Mouse (Mus musculus) cerebellum, adult 18-20 months (tissue): Measurements from ENCODE around the gene S100a5.

ENCODE experiments used
- DNase-seq, 2 experiments: peaks; one replicate each; pipeline ENCODE4 v3.0.0; 2021

S100a5 gene

DNA sequence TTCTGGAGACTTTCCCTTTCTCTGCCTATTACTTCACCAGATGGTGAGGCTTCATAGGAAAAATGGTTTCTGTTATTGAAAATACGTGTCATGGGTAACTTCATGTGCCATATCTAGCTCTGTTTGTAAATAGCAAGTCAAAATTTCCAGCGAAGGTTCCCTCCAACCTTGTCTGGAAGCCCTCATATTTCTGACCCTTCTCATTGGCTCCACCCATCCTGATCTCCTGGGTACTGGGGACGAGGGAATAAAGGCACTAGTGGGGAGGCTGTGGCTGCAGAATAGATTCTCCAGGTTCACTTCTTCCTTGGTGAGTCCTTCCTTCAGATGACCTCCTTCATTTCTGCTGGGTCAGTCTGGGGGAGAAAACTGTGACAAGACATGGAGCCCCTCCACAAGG, at the start of gene S100a5:
S100a5 (plus strand) TSS at position 301 of the 400 bp plus-strand sequence.
- no peak for DNase-seq

- DNase-seq = no peak
Observed at GRCm38 (mm10) chr3:90560008-90560628, 48.2 kb upstream of the S100a5 start, which contains the start of gene S100a3. S100a3 (plus strand) TSS chr3:90560578.

GRCm38 (mm10) chr3:90574691-90575090, 33.6 kb upstream of the S100a5 start:
- no peak for DNase-seq

- DNase-seq = no peak
Observed at GRCm38 (mm10) chr3:90575320-90575719, 33.0 kb upstream of the S100a5 start.

- DNase-seq = no peak
Observed at GRCm38 (mm10) chr3:90576351-90577001, 31.8 kb upstream of the S100a5 start.

DNA sequence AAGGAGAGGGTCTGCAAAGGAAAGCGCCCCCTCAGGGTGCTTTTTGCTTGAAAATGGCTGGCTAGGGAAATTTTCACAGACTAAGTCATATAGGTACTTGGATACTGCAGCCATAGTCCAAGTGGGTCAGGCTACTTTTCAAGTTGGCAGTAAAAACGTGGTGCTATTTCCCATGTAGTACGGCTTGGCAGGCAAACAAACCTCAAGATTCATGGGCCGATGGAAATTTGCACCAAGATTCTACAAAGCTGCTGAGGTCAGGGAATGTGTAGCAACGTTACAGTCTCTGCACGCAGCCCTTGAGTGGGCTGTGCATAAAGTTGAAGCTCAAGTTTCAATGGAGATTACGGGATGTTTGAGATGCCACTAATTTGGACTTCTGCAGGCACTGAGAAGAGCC, 28.9 kb upstream of the S100a5 start:
- DNase-seq = no peak

DNA sequence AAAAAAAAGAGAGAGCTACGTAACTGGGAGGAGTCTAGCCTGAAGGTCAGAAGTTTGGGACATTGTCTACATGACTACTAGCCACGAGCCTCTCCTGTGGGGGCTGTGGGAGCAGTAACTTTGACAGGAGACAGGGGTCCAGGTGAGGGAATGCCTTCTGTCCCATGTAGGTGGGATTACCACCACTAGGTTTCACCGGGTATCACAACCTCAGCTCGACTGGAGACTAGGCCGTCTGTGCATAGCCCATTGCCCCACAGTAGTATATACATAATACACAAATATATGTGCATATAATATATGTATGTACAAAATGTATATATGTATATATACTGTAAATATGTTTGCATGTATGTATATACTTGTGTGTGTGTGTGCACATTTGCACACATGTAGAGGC, 27.2 kb upstream of the S100a5 start:
- no peak for DNase-seq

DNA sequence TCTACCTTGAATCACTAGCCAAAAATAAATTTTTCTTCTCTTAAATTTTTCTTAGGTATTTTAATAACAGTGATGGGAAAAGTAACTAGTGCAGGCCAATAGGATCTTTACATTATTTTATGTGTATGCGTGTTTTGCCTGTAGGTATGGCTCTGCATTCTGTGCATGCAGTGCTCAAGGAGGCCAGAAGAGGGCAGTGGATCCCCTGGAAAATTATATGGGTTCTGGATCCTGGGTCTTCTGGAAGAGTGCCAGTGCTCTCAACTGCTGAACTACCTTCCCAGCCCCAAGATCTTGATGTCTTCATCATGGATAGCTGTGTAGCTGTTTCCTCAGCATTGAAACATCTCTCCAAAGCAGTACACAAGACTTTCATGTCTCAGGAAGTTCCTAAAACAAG, 26.2 kb upstream of the S100a5 start:
- no peak for DNase-seq

DNA sequence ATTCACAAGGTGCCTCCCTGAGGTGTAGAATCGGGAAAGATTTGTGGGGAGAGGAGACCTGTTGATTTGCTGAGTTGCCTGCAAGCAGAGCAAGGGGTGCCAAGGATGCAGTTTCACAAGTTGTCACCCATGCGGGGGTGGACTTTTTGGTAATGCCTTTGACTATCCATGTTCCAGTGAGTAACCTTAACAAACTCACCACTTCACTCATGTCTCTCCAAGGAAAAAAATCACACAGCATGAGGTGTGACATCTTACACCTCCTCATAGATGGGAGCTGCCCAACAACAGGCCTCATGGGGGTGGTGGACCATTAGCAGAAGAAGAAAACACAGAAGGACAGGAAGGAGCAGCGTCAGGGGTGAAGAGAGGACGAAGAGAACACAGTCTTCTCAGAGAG, 25.8 kb upstream of the S100a5 start:
- DNase-seq = no peak

DNA sequence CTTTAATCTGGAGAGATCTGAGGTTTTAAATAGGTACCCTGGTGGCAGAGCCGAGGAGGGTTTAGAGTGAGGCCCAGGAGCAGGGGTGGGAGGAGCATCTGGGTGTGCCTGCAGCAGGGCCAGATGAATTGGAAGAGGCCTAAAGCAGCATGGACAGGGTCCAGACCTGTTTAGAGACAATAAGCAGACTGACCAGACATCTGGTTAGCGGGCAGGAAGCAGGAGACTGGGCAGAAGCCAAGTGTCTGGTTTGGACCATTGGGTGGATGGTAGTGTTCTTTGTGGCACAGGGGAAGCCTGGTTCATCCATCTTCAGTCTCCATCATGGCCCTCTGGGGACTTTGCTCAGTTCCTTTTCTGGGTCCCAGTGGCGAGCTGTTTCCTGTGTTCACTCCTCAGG, 24.4 kb upstream of the S100a5 start:
- DNase-seq = no peak

- peak; percentile 32 to 41 for DNase-seq
Observed at GRCm38 (mm10) chr3:90585595-90585994, 22.7 kb upstream of the S100a5 start.

- no peak for DNase-seq
Observed at GRCm38 (mm10) chr3:90586016-90586643, 22.2 kb upstream of the S100a5 start.

DNA sequence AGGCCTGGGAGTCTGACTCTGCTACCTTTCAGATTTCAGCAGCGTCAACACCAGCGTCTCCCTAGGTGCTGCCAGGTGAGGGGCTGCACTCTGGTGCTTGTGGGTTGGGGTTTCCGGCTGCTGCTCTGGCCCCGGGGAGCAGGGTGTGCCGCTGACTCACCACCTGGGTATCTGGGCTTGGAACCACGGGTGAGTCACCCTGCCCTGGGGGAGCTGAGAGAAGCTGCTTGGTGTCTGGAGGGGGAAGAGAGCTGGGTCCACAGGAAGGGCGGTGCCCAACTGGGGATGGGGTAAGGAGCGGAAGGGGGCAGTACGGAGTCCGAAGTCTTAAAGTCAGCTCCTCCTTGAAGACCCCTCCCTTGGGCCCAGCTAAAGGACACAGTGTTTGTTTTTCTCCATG, 21.4 kb upstream of the S100a5 start:
- DNase-seq = no peak

DNA sequence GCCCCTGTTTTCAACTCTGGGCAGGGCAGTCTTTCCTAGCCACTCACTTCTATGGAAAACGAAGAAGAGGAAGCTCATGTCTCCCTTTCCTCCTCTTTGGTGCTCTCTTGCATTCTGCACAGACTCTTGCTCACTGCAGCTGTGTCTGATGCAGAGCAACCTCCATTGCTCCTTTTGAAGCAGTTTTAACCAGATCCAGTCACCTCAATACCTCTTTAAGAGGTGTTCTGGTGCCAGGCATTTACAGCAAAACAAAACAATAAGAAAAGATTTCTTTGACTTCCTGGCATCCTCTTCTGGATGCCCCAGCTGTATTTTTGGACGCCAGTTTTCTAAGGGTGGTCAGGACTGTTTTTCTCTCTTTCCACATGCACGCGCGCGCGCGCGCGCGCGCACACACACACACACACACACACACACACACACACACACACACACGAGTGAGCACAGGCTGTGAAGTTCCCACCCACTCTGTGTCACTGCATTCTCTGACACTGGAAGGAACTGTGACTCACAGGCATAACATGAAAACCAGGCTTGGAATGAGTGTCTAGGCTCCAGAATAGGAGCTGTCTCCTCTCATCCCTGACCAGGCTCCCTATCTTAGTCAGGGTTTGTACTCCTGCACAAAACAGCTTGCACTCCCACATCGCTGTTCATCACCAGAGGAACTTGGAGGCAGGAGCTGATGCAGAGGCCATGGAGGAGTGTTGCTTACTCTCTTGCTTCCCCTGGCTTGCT, 20.8 kb upstream of the S100a5 start:
- DNase-seq = no peak

DNA sequence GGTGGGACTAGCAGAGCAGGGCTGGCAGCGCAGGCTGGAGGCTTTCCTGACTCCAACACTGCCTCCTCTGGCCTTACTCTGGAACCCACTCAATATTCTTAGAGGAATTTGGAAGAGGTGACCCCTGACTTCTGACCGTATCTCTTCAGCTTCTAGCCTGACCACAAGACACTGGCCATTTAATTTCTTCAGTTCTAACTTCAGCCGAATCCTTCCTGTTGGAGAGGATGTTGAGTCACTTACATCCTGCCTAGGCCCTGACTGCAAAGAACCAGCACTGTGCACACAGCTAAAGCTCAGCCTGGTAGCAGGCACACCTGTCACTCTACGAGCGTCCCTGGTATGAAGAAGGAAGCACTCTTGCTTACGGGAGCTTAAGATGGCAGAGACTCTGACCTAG, 18.9 kb upstream of the S100a5 start:
- DNase-seq = no peak

- no peak for DNase-seq
Observed at GRCm38 (mm10) chr3:90589947-90590346, 18.4 kb upstream of the S100a5 start, which contains the start of gene S100a2. S100a2 (plus strand) TSS chr3:90590247.

DNA sequence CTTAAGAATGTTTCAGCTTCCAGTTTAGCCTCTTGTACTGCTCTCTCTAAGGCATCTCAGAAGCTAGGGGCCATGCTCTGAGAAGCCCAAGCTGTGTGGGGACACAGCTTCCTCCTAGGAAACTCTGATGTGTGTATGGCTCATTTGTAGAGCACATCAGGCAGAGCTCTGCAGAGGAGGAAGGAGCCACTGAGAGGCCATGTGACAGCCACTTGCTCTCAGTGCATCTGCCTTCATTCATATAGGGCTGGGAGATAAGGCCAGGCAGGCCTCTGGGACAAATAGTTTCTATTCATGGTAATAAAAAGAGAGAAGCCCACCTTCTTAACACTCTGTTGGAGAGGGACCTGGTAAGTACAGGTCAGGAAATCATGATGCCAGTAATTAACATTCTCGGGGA, 13.9 kb upstream of the S100a5 start:
- DNase-seq = no peak

DNA sequence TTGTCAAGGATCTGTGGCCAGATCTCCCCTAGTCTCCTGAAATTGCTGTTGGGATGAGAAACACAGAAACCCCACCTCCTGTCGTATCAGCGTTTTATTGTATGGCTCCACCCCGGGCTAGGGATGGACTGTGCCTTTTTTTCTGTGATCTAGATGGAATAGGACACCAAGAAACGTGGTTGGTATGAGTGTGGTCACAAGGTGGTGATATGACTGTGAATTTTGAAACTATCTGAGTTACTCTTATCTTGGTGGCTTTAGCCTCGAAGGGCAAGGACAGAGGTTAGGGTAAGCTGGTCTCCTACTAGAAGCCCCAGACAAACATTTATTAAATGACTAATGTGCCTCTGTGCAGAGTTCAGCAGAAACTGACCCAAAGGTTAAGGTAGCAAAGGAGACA, 12.8 kb upstream of the S100a5 start:
- DNase-seq = no peak

- DNase-seq = no peak
Observed at GRCm38 (mm10) chr3:90596810-90597209, 11.5 kb upstream of the S100a5 start.

DNA sequence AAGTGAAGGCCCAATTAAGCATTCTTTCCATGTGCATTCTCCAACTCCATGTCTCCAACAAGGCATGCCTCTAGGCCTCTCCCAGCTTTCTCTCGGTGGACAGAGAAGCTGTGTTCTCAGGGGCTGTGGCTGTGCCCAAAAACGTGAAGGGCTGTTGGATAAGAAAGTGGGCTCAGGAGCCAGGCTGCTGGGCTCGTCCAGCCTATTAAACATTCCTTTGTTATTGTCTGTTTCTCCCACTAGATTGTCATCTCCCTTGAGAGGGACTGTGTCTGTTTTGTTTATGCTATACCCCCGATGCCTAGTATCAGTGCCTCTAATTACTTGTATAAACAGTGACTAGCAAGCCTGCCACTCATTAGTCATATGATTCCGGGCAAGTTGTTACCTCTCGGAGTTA, 10.6 kb upstream of the S100a5 start:
- DNase-seq = no peak

- no peak for DNase-seq
Observed at GRCm38 (mm10) chr3:90598212-90598611, 10.1 kb upstream of the S100a5 start.

DNA sequence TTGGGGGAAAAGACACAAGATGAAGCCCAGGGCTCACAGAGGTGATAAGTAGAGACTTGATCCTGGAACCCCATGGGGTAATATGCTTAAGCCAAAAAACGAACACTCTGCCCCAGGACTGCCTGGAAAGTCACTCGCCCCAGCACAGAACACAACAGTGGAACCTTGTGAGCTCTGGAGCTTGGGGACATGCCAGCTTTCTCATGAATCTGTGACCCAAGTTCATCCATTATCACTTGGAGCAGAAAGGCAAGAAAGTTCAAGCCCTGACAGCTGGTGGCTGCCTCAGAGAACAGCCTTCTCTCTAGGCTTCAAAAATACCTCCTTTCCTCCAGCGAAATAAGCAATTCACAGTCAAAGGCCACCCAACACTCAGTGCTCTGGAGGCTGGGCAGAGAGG, 8.9 kb upstream of the S100a5 start:
- DNase-seq = no peak

- no peak for DNase-seq
Observed at GRCm38 (mm10) chr3:90600036-90600435, 8.3 kb upstream of the S100a5 start.
